Mouse (Mus musculus): Measurements from ENCODE around the gene Exoc3l4. TPM values are rescaled to one million over a fixed set of nuclear protein-coding genes. Genes with fewer than 3 reads are reported as not detected.

Gene Exoc3l4
- 1.9 and 2.5 TPM in 2 replicates for polyA plus RNA-seq (2015; fragmentation: Nextera tagmentation; extraction: Ambion mirVana)

GRCm38 (mm10) chr12:111416921-111417779, at the start of gene Exoc3l4:
Exoc3l4 (plus strand) TSS chr12:111417017.
- H3K9me3 ChIP-seq (ENCODE audit: control insufficient read depth, low read length): no peaks in the 10 kb centered on the region
- 0 out of 2 replicates have a peak within 1 kb of the TSS, but pooled peaks have one; percentile 6 for H3K4me3 ChIP-seq (replicated peaks; ENCODE audit: low read length)
- H3K4me1 ChIP-seq (replicated peaks; ENCODE audit: control insufficient read depth, insufficient read depth, low read length): peaks cover 19% of the 10 kb centered on the region
- peak; percentile 32; the same call in 1 of the 2 replicates for ATAC-seq
- peak within 1 kb of the TSS; percentile 21 for H3K4me2 ChIP-seq (ENCODE audit: low read length)
- H3K27ac ChIP-seq (ENCODE audit: low read length): no peak within 1 kb of the TSS
- WGBS: 5% methylated on average over 17 of the region's 17 CpGs
- H3K36me3 ChIP-seq (ENCODE audit: control insufficient read depth, insufficient read depth): no peaks in the 10 kb centered on the region
- peaks cover 9% of the 10 kb centered on the region for H3K27me3 ChIP-seq (replicated peaks; ENCODE audit: control insufficient read depth, insufficient read depth, low read length)
- H3K9ac ChIP-seq (replicated peaks; ENCODE audit: low read depth, low read length): no peak within 1 kb of the TSS

GRCm38 (mm10) chr12:111367065-111367464, 49.8 kb upstream of the Exoc3l4 start:
- WGBS: 88% methylated on average over 7 of the region's 7 CpGs
- ATAC-seq: no peak

GRCm38 (mm10) chr12:111370249-111370648, 46.6 kb upstream of the Exoc3l4 start:
- 46% methylated on average over 4 of the region's 4 CpGs for WGBS
- H3K4me3 ChIP-seq (replicated peaks; ENCODE audit: low read length): no peak overlapping the region
- H3K27ac ChIP-seq (ENCODE audit: low read length): no peak overlapping the region
- no peak overlapping the region for H3K9ac ChIP-seq (replicated peaks; ENCODE audit: low read depth, low read length)
- peaks cover 24% of the 10 kb centered on the region for H3K4me1 ChIP-seq (replicated peaks; ENCODE audit: control insufficient read depth, insufficient read depth, low read length)
- ATAC-seq: no peak
- no peaks in the 10 kb centered on the region for H3K27me3 ChIP-seq (replicated peaks; ENCODE audit: control insufficient read depth, insufficient read depth, low read length)
- H3K4me2 ChIP-seq (ENCODE audit: low read length): no peak overlapping the region
- no peaks in the 10 kb centered on the region for H3K36me3 ChIP-seq (ENCODE audit: control insufficient read depth, insufficient read depth)
- H3K9me3 ChIP-seq (ENCODE audit: control insufficient read depth, low read length): no peaks in the 10 kb centered on the region

More at GRCm38 (mm10) chr12:111367065-111367464, 49.8 kb upstream of the Exoc3l4 start:
- no peaks in the 10 kb centered on the region for H3K9me3 ChIP-seq (ENCODE audit: control insufficient read depth, low read length)
- no peak overlapping the region for H3K9ac ChIP-seq (replicated peaks; ENCODE audit: low read depth, low read length)
- H3K36me3 ChIP-seq (ENCODE audit: control insufficient read depth, insufficient read depth): no peaks in the 10 kb centered on the region
- peaks cover 11% of the 10 kb centered on the region for H3K4me1 ChIP-seq (replicated peaks; ENCODE audit: control insufficient read depth, insufficient read depth, low read length)
- no peak overlapping the region for H3K4me2 ChIP-seq (ENCODE audit: low read length)
- no peak overlapping the region for H3K27ac ChIP-seq (ENCODE audit: low read length)
- H3K27me3 ChIP-seq (replicated peaks; ENCODE audit: control insufficient read depth, insufficient read depth, low read length): no peaks in the 10 kb centered on the region
- no peak overlapping the region for H3K4me3 ChIP-seq (replicated peaks; ENCODE audit: low read length)

GRCm38 (mm10) chr12:111371905-111372304, 44.9 kb upstream of the Exoc3l4 start:
- no peaks in the 10 kb centered on the region for H3K27me3 ChIP-seq (replicated peaks; ENCODE audit: control insufficient read depth, insufficient read depth, low read length)
- 91% methylated on average over 7 of the region's 7 CpGs for WGBS
- H3K27ac ChIP-seq (ENCODE audit: low read length): no peak overlapping the region
- no peak overlapping the region for H3K4me3 ChIP-seq (replicated peaks; ENCODE audit: low read length)
- ATAC-seq: no peak
- peaks cover 39% of the 10 kb centered on the region for H3K4me1 ChIP-seq (replicated peaks; ENCODE audit: control insufficient read depth, insufficient read depth, low read length)
- H3K9ac ChIP-seq (replicated peaks; ENCODE audit: low read depth, low read length): no peak overlapping the region
- no peak overlapping the region for H3K4me2 ChIP-seq (ENCODE audit: low read length)
- H3K36me3 ChIP-seq (ENCODE audit: control insufficient read depth, insufficient read depth): no peaks in the 10 kb centered on the region
- H3K9me3 ChIP-seq (ENCODE audit: control insufficient read depth, low read length): no peaks in the 10 kb centered on the region

GRCm38 (mm10) chr12:111373411-111373810, 43.4 kb upstream of the Exoc3l4 start:
- no peaks in the 10 kb centered on the region for H3K36me3 ChIP-seq (ENCODE audit: control insufficient read depth, insufficient read depth)
- peaks cover 36% of the 10 kb centered on the region for H3K4me1 ChIP-seq (replicated peaks; ENCODE audit: control insufficient read depth, insufficient read depth, low read length)
- WGBS: 91% methylated on average over 6 of the region's 6 CpGs
- no peak overlapping the region for H3K9ac ChIP-seq (replicated peaks; ENCODE audit: low read depth, low read length)
- no peak overlapping the region for H3K4me3 ChIP-seq (replicated peaks; ENCODE audit: low read length)
- no peaks in the 10 kb centered on the region for H3K27me3 ChIP-seq (replicated peaks; ENCODE audit: control insufficient read depth, insufficient read depth, low read length)
- ATAC-seq: no peak
- H3K4me2 ChIP-seq (ENCODE audit: low read length): no peak overlapping the region
- no peaks in the 10 kb centered on the region for H3K9me3 ChIP-seq (ENCODE audit: control insufficient read depth, low read length)
- no peak overlapping the region for H3K27ac ChIP-seq (ENCODE audit: low read length)

GRCm38 (mm10) chr12:111374727-111375126, 42.1 kb upstream of the Exoc3l4 start:
- Histone ChIP-seq H3K9me3 (ENCODE audit: control insufficient read depth, low read length) (no peaks in the 10 kb centered on the region), H3K36me3 (ENCODE audit: control insufficient read depth, insufficient read depth) (no peaks in the 10 kb centered on the region), H3K4me1 (replicated peaks; ENCODE audit: control insufficient read depth, insufficient read depth, low read length) (peaks cover 35% of the 10 kb centered on the region), H3K27ac (ENCODE audit: low read length) (no peak overlapping the region), H3K4me2 (ENCODE audit: low read length) (peak overlapping the region; percentile 1; the same call in 1 of the 2 replicates), H3K9ac (replicated peaks; ENCODE audit: low read depth, low read length) (no peak overlapping the region), H3K27me3 (replicated peaks; ENCODE audit: control insufficient read depth, insufficient read depth, low read length) (no peaks in the 10 kb centered on the region), H3K4me3 (replicated peaks; ENCODE audit: low read length) (no peak overlapping the region)
- no peak for ATAC-seq
- WGBS: 78% methylated on average over 10 of the region's 10 CpGs

- peak overlapping the region; percentile 80 for H3K9ac ChIP-seq (replicated peaks; ENCODE audit: low read depth, low read length)
- WGBS: 73% methylated on average over 12 of the region's 12 CpGs
- peaks cover 32% of the 10 kb centered on the region for H3K4me1 ChIP-seq (replicated peaks; ENCODE audit: control insufficient read depth, insufficient read depth, low read length)
- ATAC-seq: no peak
- H3K36me3 ChIP-seq (ENCODE audit: control insufficient read depth, insufficient read depth): no peaks in the 10 kb centered on the region
- no peaks in the 10 kb centered on the region for H3K27me3 ChIP-seq (replicated peaks; ENCODE audit: control insufficient read depth, insufficient read depth, low read length)
- no peak overlapping the region for H3K27ac ChIP-seq (ENCODE audit: low read length)
- peak overlapping the region; percentile 79 for H3K4me2 ChIP-seq (ENCODE audit: low read length)
- H3K4me3 ChIP-seq (replicated peaks; ENCODE audit: low read length): peak overlapping the region; percentile 88
- no peaks in the 10 kb centered on the region for H3K9me3 ChIP-seq (ENCODE audit: control insufficient read depth, low read length)
These were observed 41.3 kb upstream of the Exoc3l4 start for GRCm38 (mm10) chr12:111375559-111375958.

GRCm38 (mm10) chr12:111376053-111376452, 40.8 kb upstream of the Exoc3l4 start:
- WGBS: 39% methylated on average over 6 of the region's 6 CpGs
- Histone ChIP-seq H3K9me3 (ENCODE audit: control insufficient read depth, low read length) (no peaks in the 10 kb centered on the region), H3K27ac (ENCODE audit: low read length) (no peak overlapping the region), H3K9ac (replicated peaks; ENCODE audit: low read depth, low read length) (peak overlapping the region; percentile 80), H3K4me3 (replicated peaks; ENCODE audit: low read length) (peak overlapping the region; percentile 88), H3K4me1 (replicated peaks; ENCODE audit: control insufficient read depth, insufficient read depth, low read length) (peaks cover 32% of the 10 kb centered on the region), H3K36me3 (ENCODE audit: control insufficient read depth, insufficient read depth) (no peaks in the 10 kb centered on the region), H3K27me3 (replicated peaks; ENCODE audit: control insufficient read depth, insufficient read depth, low read length) (no peaks in the 10 kb centered on the region), H3K4me2 (ENCODE audit: low read length) (peak overlapping the region; percentile 79)
- ATAC-seq: no peak

- Histone ChIP-seq H3K9me3 (ENCODE audit: control insufficient read depth, low read length) (no peaks in the 10 kb centered on the region), H3K9ac (replicated peaks; ENCODE audit: low read depth, low read length) (peak overlapping the region; percentile 80), H3K27ac (ENCODE audit: low read length) (peak overlapping the region; percentile 86), H3K27me3 (replicated peaks; ENCODE audit: control insufficient read depth, insufficient read depth, low read length) (no peaks in the 10 kb centered on the region), H3K36me3 (ENCODE audit: control insufficient read depth, insufficient read depth) (no peaks in the 10 kb centered on the region), H3K4me1 (replicated peaks; ENCODE audit: control insufficient read depth, insufficient read depth, low read length) (peaks cover 32% of the 10 kb centered on the region), H3K4me3 (replicated peaks; ENCODE audit: low read length) (peak overlapping the region; percentile 88), H3K4me2 (ENCODE audit: low read length) (peak overlapping the region; percentile 79)
- WGBS: under 1% methylated on average over 42 of the region's 49 CpGs
- peak; percentile 19 for ATAC-seq
These were observed 39.9 kb upstream of the Exoc3l4 start for GRCm38 (mm10) chr12:111376826-111377331.

Data from forebrain, embryonic 16.5 days (tissue).